Mouse (Mus musculus) brain, embryonic 14.5 days (tissue): ENCODE measurements around the gene Tstd2. TPM values are rescaled to one million over a fixed set of nuclear protein-coding genes. Genes with fewer than 3 reads are reported as not detected.

ENCODE experiments used
- DNase-seq: peaks from one replicate; pipeline ENCODE4 v3.0.0-alpha.2; 2011; ENCODE audit warnings: low read depth
- CTCF ChIP-seq: fragments of 200-500 bp; IDR thresholded peaks from 2 replicates; pipeline ENCODE4 v1.5.1; 2012; ENCODE audit warnings: inconsistent platforms, mild to moderate bottlenecking, moderate library complexity, borderline replicate concordance; ENCODE audit not compliant: insufficient read depth, insufficient read length; ENCODE audit errors: extremely low read depth
- POLR2A ChIP-seq: fragments of 200-500 bp; IDR thresholded peaks from 2 replicates; pipeline ENCODE4 v1.6.1; 2012; ENCODE audit warnings: mild to moderate bottlenecking, inconsistent platforms, borderline replicate concordance; ENCODE audit not compliant: poor library complexity, insufficient read depth, insufficient read length, severe bottlenecking; ENCODE audit errors: extremely low read depth
- polyA plus RNA-seq: library from polyadenylated mRNA; depleted of rRNA; stranded (reverse); fragments of >200 nt; gene quantifications from 2 replicates; pipeline ENCODE4 v1.2.3, GENCODE M21; 2012; rRNA removed

Gene Tstd2
- 26.4 and 30.2 TPM in 2 replicates for polyA plus RNA-seq

- DNase-seq = peak; percentile 97
- no peak for TF ChIP-seq CTCF
- TF ChIP-seq POLR2A = peak; percentile 96
These were observed at the start of gene Tstd2, which contains the start of gene Ncbp1 for GRCm38 (mm10) chr4:46138287-46139222. TSS of gene Tstd2 (minus strand) at chr4:46138694. TSS of gene Ncbp1 (plus strand) at chr4:46138613.

- DNase-seq = no peak
- TF ChIP-seq CTCF = no peak
- TF ChIP-seq POLR2A = no peak
These were observed 48.0 kb upstream of the Tstd2 start for GRCm38 (mm10) chr4:46186466-46186865.

GRCm38 (mm10) chr4:46185890-46186289 is 47.4 kb upstream of the Tstd2 start:
- no peak for DNase-seq
- TF ChIP-seq POLR2A (no peak), CTCF (no peak)

- TF ChIP-seq CTCF = no peak
- TF ChIP-seq POLR2A = no peak
- no peak for DNase-seq
These were observed 46.9 kb upstream of the Tstd2 start for GRCm38 (mm10) chr4:46185423-46185822.

- no peak for TF ChIP-seq POLR2A
- TF ChIP-seq CTCF = no peak
- DNase-seq = no peak
These were observed 43.7 kb upstream of the Tstd2 start for GRCm38 (mm10) chr4:46182181-46182580.

- DNase-seq = no peak
- TF ChIP-seq CTCF (no peak), POLR2A (no peak)
These were observed 42.7 kb upstream of the Tstd2 start for GRCm38 (mm10) chr4:46181168-46181567.

- TF ChIP-seq CTCF = peak; percentile 10; the same call in 1 of the 2 replicates
- no peak for TF ChIP-seq POLR2A
- no peak for DNase-seq
These were observed 39.0 kb upstream of the Tstd2 start for GRCm38 (mm10) chr4:46177496-46177895.

GRCm38 (mm10) chr4:46177018-46177417 is 38.5 kb upstream of the Tstd2 start:
- no peak for DNase-seq
- TF ChIP-seq POLR2A (no peak), CTCF (no peak)

GRCm38 (mm10) chr4:46176313-46176712 is 37.8 kb upstream of the Tstd2 start:
- no peak for DNase-seq
- TF ChIP-seq CTCF (peak; percentile 35; the same call in 1 of the 2 replicates), POLR2A (no peak)

- DNase-seq = no peak
- no peak for TF ChIP-seq CTCF
These were observed 33.3 kb upstream of the Tstd2 start for GRCm38 (mm10) chr4:46171761-46172160.

- TF ChIP-seq POLR2A (no peak), CTCF (no peak)
- DNase-seq = no peak
These were observed 27.3 kb upstream of the Tstd2 start for GRCm38 (mm10) chr4:46165831-46166230.

- DNase-seq = no peak
- TF ChIP-seq CTCF = no peak
- TF ChIP-seq POLR2A = no peak
These were observed 25.5 kb upstream of the Tstd2 start for GRCm38 (mm10) chr4:46164027-46164426.
